ENCODE assay signal across 8 mouse cellular contexts in the genomic region with DNA sequence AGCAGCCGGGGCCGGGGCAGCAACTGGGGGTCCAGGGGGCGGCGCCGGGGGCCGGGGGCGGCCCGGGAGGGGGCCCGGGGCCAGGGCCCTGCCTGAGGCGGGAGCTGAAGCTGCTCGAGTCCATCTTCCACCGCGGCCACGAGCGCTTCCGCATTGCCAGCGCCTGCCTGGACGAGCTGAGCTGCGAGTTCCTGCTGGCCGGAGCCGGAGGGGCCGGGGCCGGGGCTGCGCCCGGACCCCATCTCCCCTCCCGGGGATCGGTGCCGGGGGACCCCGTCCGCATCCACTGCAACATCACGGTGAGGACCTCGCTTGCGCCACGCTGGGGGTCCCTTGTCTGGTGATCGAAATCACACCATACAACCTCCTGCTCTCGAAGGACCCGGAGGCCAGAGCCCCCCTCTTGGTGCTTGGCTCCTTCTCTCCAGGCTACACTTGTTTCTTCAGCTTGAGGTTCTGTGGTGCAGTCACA. TPM values are rescaled to one million over a fixed set of nuclear protein-coding genes. Genes with fewer than 3 reads are reported as not detected.
DNase-seq lines count a peak whose midpoint lies in the region; ATAC-seq and TF ChIP-seq lines count a peak whose summit lies in the region.

No protein-coding gene starts in this region.

- peaks cover 33% of the 10 kb centered on the region for H3K4me1 ChIP-seq in forebrain, embryonic 16.5 days (replicated peaks; ENCODE audit: control insufficient read depth, insufficient read depth, low read length)
- H3K4me1 ChIP-seq in hindbrain, postnatal 0 days (ENCODE audit: insufficient read depth, low read length): peaks cover 21% of the 10 kb centered on the region
- H3K4me1 ChIP-seq in liver, embryonic 13.5 days (replicated peaks): peaks cover 53% of the 10 kb centered on the region
- peaks cover 22% of the 10 kb centered on the region for H3K4me1 ChIP-seq in neural tube, embryonic 11.5 days (ENCODE audit: control insufficient read depth, insufficient read depth, low read length)

- peak overlapping the region; percentile 93 for H3K27ac ChIP-seq in forebrain, embryonic 16.5 days (ENCODE audit: low read length)
- peak overlapping the region; percentile 96 for H3K27ac ChIP-seq in hindbrain, postnatal 0 days
- H3K27ac ChIP-seq in liver, embryonic 13.5 days: peak overlapping the region; percentile 87
- H3K27ac ChIP-seq in neural tube, embryonic 11.5 days (ENCODE audit: low read depth, low read length): peak overlapping the region; percentile 94

- peaks cover 14% of the 10 kb centered on the region for H3K36me3 ChIP-seq in forebrain, embryonic 16.5 days (ENCODE audit: control insufficient read depth, insufficient read depth)
- peaks cover 24% of the 10 kb centered on the region for H3K36me3 ChIP-seq in hindbrain, postnatal 0 days (ENCODE audit: insufficient read depth, low read length)
- peaks cover 29% of the 10 kb centered on the region for H3K36me3 ChIP-seq in liver, embryonic 13.5 days
- peaks cover 6% of the 10 kb centered on the region for H3K36me3 ChIP-seq in neural tube, embryonic 11.5 days (ENCODE audit: control insufficient read depth, insufficient read depth, low read length)

- H3K4me3 ChIP-seq in forebrain, embryonic 16.5 days (replicated peaks; ENCODE audit: low read length): peak overlapping the region; percentile 92
- peak overlapping the region; percentile 73 for H3K4me3 ChIP-seq in hindbrain, postnatal 0 days (ENCODE audit: low read length)
- H3K4me3 ChIP-seq in liver, embryonic 13.5 days (replicated peaks): peak overlapping the region; percentile 98
- peak overlapping the region; percentile 99 for H3K4me3 ChIP-seq in neural tube, embryonic 11.5 days (ENCODE audit: low read depth, low read length)

- peak overlapping the region; percentile 67 for H3K4me2 ChIP-seq in forebrain, embryonic 16.5 days (ENCODE audit: low read length)
- peak overlapping the region; percentile 66 for H3K4me2 ChIP-seq in hindbrain, postnatal 0 days (ENCODE audit: low read depth, low read length)
- H3K4me2 ChIP-seq in liver, embryonic 13.5 days: peak overlapping the region; percentile 83
- H3K4me2 ChIP-seq in neural tube, embryonic 11.5 days (ENCODE audit: low read depth): peak overlapping the region; percentile 81

- peak; percentile 21 for ATAC-seq in forebrain, embryonic 16.5 days
- no peak; the same call in 1 of the 2 replicates for ATAC-seq in hindbrain, postnatal 0 days
- peak; percentile 33 for ATAC-seq in liver, embryonic 13.5 days (ENCODE audit: low read depth)
- ATAC-seq in neural tube, embryonic 11.5 days (ENCODE audit: insufficient read depth, low FRiP score, low TSS enrichment): peak; percentile 49

- TF ChIP-seq CTCF in hindbrain, postnatal 0 days (IDR thresholded peaks at IDR 0.05; ENCODE audit: low read depth): no peak

- H3K27me3 ChIP-seq in forebrain, embryonic 16.5 days (replicated peaks; ENCODE audit: control insufficient read depth, insufficient read depth, low read length): no peaks in the 10 kb centered on the region
- H3K27me3 ChIP-seq in hindbrain, postnatal 0 days (ENCODE audit: insufficient read depth, low read length): no peaks in the 10 kb centered on the region
- no peaks in the 10 kb centered on the region for H3K27me3 ChIP-seq in liver, embryonic 13.5 days
- H3K27me3 ChIP-seq in neural tube, embryonic 11.5 days (ENCODE audit: control insufficient read depth, insufficient read depth, low read length): no peaks in the 10 kb centered on the region

- WGBS in forebrain, embryonic 16.5 days: 0% methylated on average over 29 of the region's 37 CpGs
- 0% methylated on average over 29 of the region's 37 CpGs for WGBS in hindbrain, postnatal 0 days
- under 1% methylated on average over 28 of the region's 37 CpGs for WGBS in liver, embryonic 13.5 days (ENCODE audit: insufficient replicate concordance)
- 0% methylated on average over 23 of the region's 37 CpGs for WGBS in neural tube, embryonic 11.5 days

- H3K9ac ChIP-seq in forebrain, embryonic 16.5 days (replicated peaks; ENCODE audit: low read depth, low read length): peak overlapping the region; percentile 98
- peak overlapping the region; percentile 98 for H3K9ac ChIP-seq in hindbrain, postnatal 0 days (replicated peaks; ENCODE audit: low read length)
- H3K9ac ChIP-seq in liver, embryonic 13.5 days: peak overlapping the region; percentile 98
- peak overlapping the region; percentile 99 for H3K9ac ChIP-seq in neural tube, embryonic 11.5 days (ENCODE audit: low read length)

- DNase-seq in thymus, adult 18-20 months: peak; percentile 40 to 54
- no peak for DNase-seq in thymus, postnatal 25 days
- peak; percentile 55 for DNase-seq in cerebellum, adult 11 months
- DNase-seq in hindbrain, postnatal 0 days (ENCODE audit: low spot score): peak; percentile 36
- DNase-seq in liver, embryonic 13.5 days: peak; percentile 33
- DNase-seq in neural tube, embryonic 11.5 days (ENCODE audit: low spot score): peak; percentile 32
- DNase-seq in T-cell, adult 2 months (ENCODE audit: low spot score): no peak

- H3K9me3 ChIP-seq in forebrain, embryonic 16.5 days (ENCODE audit: control insufficient read depth, low read length): no peaks in the 10 kb centered on the region
- H3K9me3 ChIP-seq in hindbrain, postnatal 0 days (ENCODE audit: low read length): no peaks in the 10 kb centered on the region
- H3K9me3 ChIP-seq in liver, embryonic 13.5 days (replicated peaks): no peaks in the 10 kb centered on the region
- H3K9me3 ChIP-seq in neural tube, embryonic 11.5 days (ENCODE audit: control insufficient read depth, low read length): no peaks in the 10 kb centered on the region

RNA-seq across cellular contexts. Expression of gene Ube2q1, which starts 0.4 kb away (rescaled TPM):
- polyA plus RNA-seq in forebrain, embryonic 16.5 days (2015; fragmentation: Nextera tagmentation; extraction: Ambion mirVana): 11.3 TPM in 2 replicates
- 50.7 and 53.2 TPM in 2 replicates for total RNA-seq in hindbrain, postnatal 0 days (2014; rRNA removed)
- 9.2 and 9.5 TPM in 2 replicates for polyA plus RNA-seq in hindbrain, postnatal 0 days (2015; fragmentation: Nextera tagmentation; extraction: Ambion mirVana)
- 3.4 and 3.5 TPM in 2 replicates for polyA plus RNA-seq in liver, embryonic 13.5 days (2015; fragmentation: Nextera tagmentation; extraction: Ambion mirVana)
- 22.3 and 28.0 TPM in 2 replicates for polyA plus RNA-seq in neural tube, embryonic 11.5 days (2014; fragmentation: Nextera tagmentation; extraction: Ambion mirVana)

RNA-seq across cellular contexts. Expression of gene Chrnb2, which starts 9.3 kb away (rescaled TPM):
- 27.7 and 29.5 TPM in 2 replicates for polyA plus RNA-seq in forebrain, embryonic 16.5 days (2015; fragmentation: Nextera tagmentation; extraction: Ambion mirVana)
- 40.3 and 45.6 TPM in 2 replicates for total RNA-seq in hindbrain, postnatal 0 days (2014; rRNA removed)
- polyA plus RNA-seq in hindbrain, postnatal 0 days (2015; fragmentation: Nextera tagmentation; extraction: Ambion mirVana): 16.2 and 16.5 TPM in 2 replicates
- polyA plus RNA-seq in liver, embryonic 13.5 days (2015; fragmentation: Nextera tagmentation; extraction: Ambion mirVana): 0.16 and 0.20 TPM in 2 replicates
- polyA plus RNA-seq in neural tube, embryonic 11.5 days (2014; fragmentation: Nextera tagmentation; extraction: Ambion mirVana): 17.9 and 20.8 TPM in 2 replicates

RNA-seq across cellular contexts. Expression of gene She, which starts 57.4 kb away (rescaled TPM):
- 1.4 and 1.6 TPM in 2 replicates for polyA plus RNA-seq in forebrain, embryonic 16.5 days (2015; fragmentation: Nextera tagmentation; extraction: Ambion mirVana)
- 1.9 and 2.8 TPM in 2 replicates for total RNA-seq in hindbrain, postnatal 0 days (2014; rRNA removed)
- polyA plus RNA-seq in hindbrain, postnatal 0 days (2015; fragmentation: Nextera tagmentation; extraction: Ambion mirVana): 0.98 and 1.1 TPM in 2 replicates
- polyA plus RNA-seq in liver, embryonic 13.5 days (2015; fragmentation: Nextera tagmentation; extraction: Ambion mirVana): 1.0 and 1.1 TPM in 2 replicates
- polyA plus RNA-seq in neural tube, embryonic 11.5 days (2014; fragmentation: Nextera tagmentation; extraction: Ambion mirVana): 2.5 and 3.4 TPM in 2 replicates

RNA-seq across cellular contexts. Expression of gene Adar, which starts 59.0 kb away (rescaled TPM):
- 30.0 and 33.4 TPM in 2 replicates for polyA plus RNA-seq in forebrain, embryonic 16.5 days (2015; fragmentation: Nextera tagmentation; extraction: Ambion mirVana)
- 73.6 and 78.0 TPM in 2 replicates for total RNA-seq in hindbrain, postnatal 0 days (2014; rRNA removed)
- polyA plus RNA-seq in hindbrain, postnatal 0 days (2015; fragmentation: Nextera tagmentation; extraction: Ambion mirVana): 17.3 and 17.9 TPM in 2 replicates
- polyA plus RNA-seq in liver, embryonic 13.5 days (2015; fragmentation: Nextera tagmentation; extraction: Ambion mirVana): 6.4 and 7.4 TPM in 2 replicates
- 17.3 and 22.0 TPM in 2 replicates for polyA plus RNA-seq in neural tube, embryonic 11.5 days (2014; fragmentation: Nextera tagmentation; extraction: Ambion mirVana)

Comparison
In these comparisons a context has a peak if more than half of its experiments do, and no peak if none do; other contexts are left out.
1. DNase-seq: peak in thymus, adult 18-20 months (2 of 2), cerebellum, adult 11 months (single experiment), hindbrain, postnatal 0 days (single experiment), liver, embryonic 13.5 days (single experiment) and neural tube, embryonic 11.5 days (single experiment); none in thymus, postnatal 25 days (single experiment) and T-cell, adult 2 months (single experiment).
2. RNA of gene Chrnb2, which starts 9.3 kb away (polyA plus RNA-seq): 27.7 to 29.5 TPM in forebrain, embryonic 16.5 days, 17.9 to 20.8 TPM in neural tube, embryonic 11.5 days and 16.2 to 16.5 TPM in hindbrain, postnatal 0 days; 0.16 to 0.20 TPM in liver, embryonic 13.5 days; every median in the first group is over 10 times any median in the second.
3. Peak in every context shown above with its lines, with median percentiles within 50 percentile points of each other: H3K27ac ChIP-seq, H3K4me2 ChIP-seq, H3K4me3 ChIP-seq and H3K9ac ChIP-seq.